Mouse (Mus musculus): ENCODE measurements around the gene Gstt1.
"Not testable (repeated sequence)": the region's sequence is repeated elsewhere in the genome, so short reads cannot be mapped to it uniquely, and the experiment has no call there.

The Gstt1 gene

DNA sequence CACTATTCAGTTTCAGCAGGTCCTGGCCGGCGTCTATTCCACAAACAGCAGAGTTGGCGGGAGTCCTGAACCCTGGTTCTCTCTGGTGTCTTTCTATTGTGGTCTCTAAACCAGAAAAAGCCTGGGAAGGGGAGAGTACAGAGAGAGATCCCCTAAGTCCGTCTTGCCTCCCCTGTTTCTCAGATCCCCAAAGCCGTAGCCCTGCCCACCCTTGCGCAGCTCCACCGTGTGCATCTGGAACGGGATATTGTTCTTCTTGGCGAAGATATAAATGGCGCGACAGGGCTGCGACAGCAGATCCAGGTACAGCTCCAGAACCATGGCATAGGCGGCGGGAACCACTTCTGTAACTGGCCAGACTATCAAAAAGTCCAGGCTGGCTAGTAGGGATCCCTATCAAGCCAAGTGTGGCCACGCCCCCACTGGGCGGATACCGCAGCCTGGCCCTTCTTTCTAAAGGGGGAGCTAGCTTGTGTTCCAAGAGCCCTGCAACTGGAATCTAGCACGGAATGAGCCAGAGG lies at the start of gene Gstt1:
Gstt1 (minus strand) TSS at position 409 of the 521 bp plus-strand sequence.
- no peak for DNase-seq (ENCODE audit: extremely low spot score)

DNA sequence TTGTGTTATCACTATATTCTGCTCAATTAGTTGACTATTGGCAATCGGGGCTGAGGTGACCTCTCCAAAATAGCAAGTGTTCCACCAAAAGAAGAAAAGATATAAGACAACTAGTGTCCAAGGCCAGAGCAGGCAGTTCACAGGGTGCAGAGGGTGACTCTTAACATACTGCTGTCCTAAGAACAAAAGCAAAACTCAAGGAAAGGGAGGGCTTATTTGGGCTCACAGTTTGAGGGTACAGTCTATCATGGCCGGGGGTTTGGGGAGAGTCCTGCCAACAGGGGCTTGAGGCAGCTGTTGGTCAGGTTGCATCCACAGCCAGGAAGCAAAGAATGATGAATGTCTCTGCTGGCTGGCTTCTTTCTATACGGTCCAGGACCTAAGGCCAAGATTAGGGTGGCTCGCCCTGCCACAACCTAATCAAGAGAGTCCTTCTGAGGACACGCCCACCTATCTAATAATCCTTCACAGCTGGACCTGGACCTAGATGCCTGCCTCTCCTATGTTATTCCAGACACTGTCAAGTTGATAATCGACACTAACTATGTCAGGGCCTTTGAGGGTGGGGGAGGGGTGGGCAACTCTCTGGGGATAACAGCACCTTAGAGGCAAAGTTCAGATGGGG lies 47.0 kb upstream of the Gstt1 start:
- DNase-seq (ENCODE audit: extremely low spot score), result no peak

DNA sequence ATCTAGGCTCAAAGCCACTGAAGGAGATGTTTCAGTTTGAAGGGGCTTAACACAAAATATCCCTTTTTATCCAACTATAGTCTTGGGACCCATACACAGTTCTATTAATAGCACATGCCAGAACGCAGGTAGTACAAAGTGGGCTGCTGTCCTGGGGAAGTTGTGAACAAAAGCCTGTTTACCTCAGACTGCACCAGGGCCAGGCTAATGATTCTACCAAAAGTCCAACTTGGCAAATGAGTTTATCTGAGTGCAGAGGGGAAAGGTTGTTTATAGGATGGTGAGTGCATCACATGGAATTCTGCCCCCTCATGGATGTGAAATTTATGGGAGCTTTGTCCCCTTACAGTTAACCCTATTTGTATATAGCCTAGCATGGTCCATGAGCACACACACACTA lies 46.4 kb upstream of the Gstt1 start:
- DNase-seq (ENCODE audit: extremely low spot score), result no peak

DNA sequence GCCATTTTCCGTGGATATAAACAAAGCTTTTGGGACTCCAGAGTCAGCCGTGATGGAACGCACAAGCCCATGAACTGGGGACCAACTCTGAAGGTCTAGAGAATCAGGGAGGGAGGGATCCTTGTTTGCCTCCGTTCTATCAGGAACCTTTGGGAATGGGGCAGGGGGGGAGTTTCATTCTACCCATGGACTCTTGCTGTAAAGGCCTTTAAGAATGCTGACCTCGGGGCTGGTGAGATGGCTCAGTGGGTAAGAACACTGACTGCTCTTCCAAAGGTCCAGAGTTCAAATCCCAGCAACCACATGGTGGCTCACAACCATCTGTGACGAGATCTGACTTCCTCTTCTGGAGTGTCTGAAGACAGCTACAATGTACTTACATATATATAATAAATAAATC lies 45.5 kb upstream of the Gstt1 start:
- DNase-seq (ENCODE audit: extremely low spot score), result not testable (repeated sequence)

DNA sequence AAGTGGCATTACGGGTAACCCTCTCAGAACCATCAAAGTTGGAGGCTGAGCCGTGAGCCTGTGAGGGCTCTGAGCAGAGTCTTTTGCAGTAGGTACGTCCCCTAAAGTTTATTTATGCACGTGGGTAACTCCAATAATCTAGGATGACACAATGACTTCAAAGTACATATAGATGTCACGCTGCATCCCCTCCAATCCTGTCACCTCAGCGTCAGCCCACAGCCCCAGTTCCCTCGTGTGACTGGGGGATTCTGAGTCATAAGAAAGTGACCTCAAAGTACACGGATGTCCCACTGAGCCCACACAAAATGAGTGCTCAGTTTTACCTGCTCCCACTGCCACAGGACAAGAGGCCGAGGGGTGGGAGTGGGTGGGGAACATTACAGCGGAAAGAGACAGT lies 40.7 kb upstream of the Gstt1 start:
- no peak for DNase-seq (ENCODE audit: extremely low spot score)

DNA sequence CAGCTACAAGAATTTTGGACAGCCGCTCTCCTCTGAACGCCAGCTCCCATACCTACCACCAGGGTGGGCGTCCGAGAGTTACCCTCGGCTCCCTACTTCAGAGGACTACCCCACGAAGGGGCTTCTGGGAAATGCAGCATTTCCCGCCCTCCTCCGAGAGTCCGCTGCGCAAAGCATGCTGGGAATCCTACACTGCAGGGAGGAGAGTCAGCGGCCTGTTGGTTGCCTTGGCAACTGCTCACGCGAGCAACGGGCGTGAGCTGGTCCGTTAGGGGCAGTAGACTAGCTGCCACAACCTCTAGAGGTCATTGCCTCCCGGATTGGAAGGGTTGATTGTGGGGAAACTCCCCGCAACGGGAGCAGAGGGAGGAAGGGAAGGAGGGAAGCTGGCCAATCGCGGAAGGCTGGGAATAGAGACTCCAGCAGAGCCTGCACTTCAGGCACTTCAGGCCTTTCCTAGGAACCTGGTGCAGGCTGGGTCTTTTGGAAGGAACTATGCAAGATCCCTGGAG lies 38.9 kb upstream of the Gstt1 start, which contains the start of gene Gstt2:
Gstt2 (minus strand) TSS at position 177 of the 512 bp plus-strand sequence.
- DNase-seq (ENCODE audit: extremely low spot score), result peak; percentile 96

DNA sequence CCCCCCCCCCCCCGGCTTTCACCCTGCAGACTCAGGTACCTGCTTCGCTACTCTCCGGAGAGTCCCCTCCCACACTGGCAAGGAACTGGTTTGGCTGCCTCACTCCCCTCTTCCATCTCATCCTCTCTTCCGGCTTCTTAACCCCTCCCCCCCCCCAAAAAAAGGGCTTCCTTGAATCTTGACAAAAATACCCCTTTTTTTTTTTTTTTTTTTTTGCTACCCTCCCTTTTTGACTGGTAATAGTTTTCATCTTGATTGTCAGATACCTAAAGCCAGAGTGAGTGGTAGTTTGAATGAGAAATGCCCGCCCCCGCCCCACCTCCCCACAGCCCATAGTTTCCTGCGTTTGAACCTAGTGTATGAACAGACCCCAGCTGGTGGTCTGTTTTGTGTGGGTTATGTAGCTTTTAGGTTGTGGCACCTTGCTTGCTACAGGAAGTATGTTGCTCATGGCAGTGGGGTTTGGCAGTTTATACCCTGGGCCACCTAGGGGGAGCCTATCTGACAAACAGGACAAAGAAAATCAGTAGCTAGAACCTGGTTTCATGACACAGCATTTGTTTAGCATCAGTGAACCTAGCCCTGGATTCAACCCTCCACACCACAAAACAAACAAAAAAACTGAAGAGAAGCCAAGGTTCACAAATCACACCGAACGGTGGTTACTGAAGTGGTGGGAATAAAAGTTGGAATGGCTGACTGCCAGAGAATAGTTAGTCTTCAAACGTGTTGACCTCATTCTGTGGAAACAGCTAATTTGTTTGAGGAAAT lies 37.6 kb upstream of the Gstt1 start:
- DNase-seq (ENCODE audit: extremely low spot score), result no peak

DNA sequence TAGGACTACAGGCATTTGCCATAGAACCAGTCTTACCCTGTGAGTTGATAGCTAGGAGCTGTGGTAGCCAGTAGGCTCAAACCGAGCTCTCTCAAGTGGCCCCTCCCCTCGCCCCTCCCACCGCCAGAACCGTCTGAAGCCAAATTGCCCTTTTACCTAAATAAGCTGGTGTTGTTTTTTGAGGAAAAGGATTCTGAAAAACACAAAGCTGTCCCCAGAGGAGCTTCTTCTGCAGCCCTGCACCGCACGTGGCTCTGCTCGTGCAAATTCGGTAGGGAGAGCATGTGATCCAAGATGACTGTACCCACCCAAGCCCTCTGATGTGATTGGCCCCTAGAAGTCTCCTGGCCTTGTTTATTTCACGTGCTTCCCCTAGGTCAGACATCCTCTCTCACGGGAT lies 36.9 kb upstream of the Gstt1 start:
- no peak for DNase-seq (ENCODE audit: extremely low spot score)

DNA sequence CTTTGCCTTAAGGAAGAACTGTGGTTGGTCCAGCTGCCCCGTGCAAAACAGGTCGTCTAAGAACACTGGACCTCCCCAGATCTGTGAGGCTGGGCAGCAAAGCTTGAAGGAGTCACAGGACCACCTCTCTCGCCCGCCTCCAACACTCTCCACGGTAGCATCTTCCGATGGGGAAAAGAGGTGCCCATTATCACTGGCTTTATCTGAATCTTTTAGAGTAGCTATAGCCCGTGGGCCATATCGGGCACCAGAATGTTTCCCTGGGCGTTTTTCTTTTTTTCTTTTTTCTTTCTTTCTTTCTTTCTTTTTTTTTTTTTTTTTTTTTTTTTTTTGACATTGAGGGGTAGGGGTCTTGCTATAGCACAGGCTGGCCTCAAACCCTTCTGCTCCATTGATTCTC lies 36.3 kb upstream of the Gstt1 start:
- no peak for DNase-seq (ENCODE audit: extremely low spot score)

DNA sequence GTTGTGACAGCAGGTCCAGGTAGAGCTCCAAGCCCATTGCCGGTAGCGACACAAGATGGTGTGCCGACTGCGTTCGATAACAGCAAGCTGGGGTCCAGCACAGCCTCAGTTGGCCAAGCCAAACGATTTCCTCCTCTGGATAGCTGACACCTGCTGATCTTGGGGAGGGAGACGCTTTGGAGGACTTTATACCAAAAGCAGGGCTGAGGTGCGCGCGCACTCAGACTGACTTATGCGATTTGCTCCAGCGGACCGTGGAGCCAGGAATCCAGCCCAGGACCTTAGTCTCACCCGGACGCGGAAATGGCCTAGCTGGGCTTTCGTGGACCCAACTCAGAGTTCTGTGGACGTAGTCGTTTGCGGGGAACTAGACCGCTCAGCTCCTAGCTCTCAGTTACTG lies 35.9 kb upstream of the Gstt1 start:
- DNase-seq (ENCODE audit: extremely low spot score), result no peak

DNA sequence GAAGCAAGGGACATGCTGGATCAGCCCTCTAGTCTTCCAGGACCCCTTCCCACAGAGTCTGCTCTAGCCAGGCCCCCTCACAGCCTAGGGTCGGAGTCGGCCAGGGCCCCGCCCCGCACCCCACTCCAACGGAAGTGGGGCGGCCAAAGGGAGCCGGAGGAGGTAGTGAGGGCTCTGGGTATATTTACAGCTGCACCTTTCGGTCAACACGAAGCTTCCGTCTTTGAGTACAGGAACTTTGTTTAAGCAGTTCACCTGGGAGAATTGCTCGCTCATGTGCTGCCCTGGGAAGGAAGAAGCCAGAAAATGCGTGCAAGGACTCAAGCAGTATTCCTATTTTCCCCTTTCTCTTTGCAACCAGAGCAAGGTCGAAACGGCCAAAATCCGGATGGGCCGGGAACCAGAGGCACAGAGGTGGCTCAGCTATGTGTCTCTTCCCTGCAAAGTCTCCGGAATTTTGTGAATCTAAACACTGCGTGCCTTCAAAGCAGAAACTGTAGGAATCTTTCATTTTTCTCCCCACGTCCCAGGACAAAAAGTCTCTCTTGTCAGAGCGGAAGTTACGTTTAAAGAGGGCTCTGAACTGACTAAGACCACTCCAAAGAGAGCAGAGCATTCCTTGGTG lies 35.2 kb upstream of the Gstt1 start:
- DNase-seq (ENCODE audit: extremely low spot score), result no peak

DNA sequence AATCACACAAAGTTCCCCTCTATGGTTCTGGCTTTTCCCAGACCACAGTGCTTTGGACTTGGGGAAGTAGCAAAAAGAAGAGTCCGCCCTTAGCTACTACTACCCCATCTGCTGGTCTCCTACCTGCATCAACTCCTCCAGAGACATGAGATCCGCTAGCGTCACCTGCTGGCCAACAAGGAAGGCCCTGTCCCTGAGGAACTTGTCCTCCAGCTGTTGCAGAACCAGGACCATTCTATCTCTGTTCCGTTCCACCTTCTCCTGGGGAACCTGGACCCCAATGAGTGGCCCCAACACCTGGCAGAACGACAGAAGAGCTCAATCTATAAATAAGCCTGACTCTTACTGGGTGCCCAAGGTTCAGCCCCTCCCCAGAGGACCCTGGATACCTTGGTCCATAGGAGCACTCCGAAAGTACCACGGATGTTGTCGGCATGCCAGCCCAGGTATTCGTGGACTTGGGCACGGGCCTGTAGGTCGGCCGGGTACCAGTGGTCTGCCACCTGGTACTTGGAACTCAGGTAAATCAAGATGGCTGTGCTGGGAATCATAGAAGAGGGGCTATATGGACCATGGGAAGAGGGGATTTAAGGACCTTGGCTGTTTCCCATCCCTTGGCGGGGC lies 34.0 kb upstream of the Gstt1 start:
- DNase-seq (ENCODE audit: extremely low spot score), result no peak

DNA sequence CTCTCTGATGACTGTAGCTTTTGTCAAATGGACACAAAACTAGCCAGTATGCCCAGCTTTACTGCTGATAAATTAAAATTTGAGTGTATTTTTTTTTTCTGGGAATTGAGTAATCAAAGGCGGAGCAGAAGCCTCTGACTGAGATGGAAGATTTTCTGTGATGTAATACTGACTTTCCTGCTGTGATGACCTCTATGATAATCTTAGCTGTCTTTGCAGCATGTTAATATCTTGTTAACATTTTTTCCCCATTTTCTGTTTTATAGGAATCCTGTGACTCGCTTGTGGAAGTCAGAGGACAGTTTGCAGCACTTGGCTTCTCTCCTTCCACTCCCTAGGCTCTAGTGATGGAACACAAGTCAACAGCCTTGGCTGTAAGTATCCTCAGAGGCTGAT lies 31.9 kb upstream of the Gstt1 start:
- DNase-seq (ENCODE audit: extremely low spot score), result no peak

DNA sequence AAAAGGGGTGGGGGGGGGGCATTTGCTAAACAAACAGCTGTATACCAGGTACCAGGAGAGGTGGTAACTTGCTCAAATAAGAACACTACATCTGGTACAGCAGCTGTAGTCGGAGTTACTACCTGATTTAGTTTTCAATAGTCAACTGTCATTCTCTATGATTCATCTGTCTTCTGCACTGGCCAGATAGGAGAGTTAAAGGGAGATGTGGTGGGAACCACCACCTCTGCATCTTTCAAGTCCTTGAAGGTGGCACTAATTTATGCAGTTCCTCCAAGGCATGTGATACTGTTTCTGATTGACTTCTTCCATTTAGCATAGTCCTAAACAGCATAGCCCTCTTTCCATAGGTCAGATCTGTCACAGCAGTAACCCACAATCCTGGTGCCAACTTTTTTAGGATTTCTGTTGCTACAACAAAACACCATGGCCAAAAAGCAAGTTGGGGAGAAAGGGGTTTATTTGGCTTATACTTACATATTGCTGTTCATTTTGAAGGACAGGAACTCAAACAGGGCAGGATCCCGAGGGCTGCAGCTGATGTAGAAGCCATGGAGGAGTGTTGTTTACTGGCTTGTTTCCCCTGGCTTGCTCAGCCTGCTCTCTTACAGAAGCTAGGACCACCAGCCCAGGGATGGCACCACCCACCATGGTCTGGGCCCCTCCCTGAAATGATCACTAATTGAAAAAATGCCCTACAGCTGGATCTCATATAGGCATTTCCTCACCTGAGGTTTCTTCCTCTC lies 31.3 kb upstream of the Gstt1 start:
- DNase-seq (ENCODE audit: extremely low spot score), result no peak

DNA sequence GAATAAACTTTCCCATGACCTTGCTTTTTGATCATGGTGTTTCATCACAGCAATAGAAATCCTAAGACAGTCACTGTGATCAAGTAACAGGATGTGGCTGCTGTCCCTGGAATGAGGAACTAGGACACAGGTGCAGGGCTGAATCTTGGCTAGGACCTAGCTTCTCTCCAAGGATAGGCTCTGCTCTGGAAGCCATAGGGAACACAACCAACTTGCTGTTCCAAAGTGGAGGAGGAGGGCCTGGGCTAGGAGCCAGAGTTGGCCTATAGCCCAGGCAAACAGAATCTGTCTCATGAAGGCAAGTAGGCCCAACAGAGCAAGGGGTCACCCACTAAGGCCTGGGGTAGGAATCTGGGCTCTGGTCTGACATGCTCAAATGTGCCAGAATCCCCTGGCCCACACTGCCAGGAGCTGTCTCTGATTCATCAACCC lies 30.1 kb upstream of the Gstt1 start:
- no peak for DNase-seq (ENCODE audit: extremely low spot score)

DNA sequence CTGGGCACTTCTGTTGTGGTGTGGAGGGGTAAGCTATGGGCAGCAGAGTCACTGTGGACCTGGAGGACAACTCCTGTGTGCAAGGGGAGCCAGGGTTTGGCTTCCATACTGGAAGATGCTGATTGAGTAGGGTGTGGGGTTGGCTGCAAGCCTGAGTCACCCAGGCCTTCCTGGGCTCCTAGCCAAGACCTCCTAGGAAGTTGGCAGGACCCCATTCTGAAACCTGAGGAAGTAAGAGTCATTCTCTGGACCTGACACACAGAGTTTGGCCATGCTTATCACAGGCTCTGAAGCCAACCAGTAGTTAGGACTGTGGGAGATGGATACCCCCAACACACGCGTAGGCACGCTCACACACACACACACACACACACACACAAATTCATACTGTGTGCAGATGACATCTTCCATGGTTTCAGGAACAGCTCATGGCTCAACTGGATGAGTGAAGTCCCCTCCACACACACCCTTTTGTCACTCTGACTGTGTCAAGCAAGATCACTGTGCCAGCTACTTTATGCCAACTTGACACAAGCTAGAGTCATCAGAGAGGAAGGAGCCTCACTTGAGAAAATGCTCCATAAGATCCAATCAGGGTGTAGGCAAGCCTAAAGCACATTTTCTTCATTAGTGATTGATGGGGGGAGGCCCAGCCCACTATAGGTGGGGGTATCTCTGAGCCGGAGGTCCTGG lies 29.4 kb upstream of the Gstt1 start:
- DNase-seq (ENCODE audit: extremely low spot score), result no peak

DNA sequence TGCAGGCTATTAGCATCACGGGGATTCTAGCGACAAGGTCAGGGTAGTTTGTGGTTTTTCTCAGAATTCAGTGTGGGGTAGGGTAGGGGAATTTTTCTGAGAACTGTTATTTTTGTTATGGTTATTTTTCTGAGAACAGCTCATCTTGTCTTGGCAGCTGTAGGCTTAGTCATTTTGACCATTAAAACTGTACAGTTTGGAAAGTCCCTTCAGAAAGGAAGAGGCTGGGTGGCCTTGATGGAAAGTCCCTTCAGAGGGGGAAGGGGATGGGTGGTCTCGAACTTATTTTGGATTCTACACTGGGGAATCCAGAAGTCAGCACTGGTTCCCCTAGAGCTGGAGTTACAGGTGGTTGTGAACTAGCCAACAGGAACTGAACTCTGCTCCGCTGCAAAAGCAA lies 26.1 kb upstream of the Gstt1 start:
- DNase-seq (ENCODE audit: extremely low spot score), result no peak

DNA sequence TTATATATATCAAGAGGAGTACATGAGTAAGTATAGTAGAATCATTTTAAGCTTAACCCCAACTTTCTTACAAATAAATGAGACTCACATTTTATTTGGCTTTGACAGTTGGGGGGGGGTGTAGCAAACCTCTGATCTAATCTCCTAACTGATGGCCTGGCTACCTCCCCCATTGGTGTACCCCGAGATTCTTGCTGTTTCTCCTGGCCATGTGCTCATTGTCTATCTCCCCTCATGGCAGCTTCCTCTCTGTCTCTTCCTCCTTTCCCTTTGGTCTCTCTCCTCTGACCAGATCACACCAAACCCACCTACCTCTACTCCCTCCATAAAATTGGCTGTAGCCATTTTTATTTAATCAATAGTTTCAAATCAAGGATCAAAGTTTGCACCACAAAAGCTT lies 25.4 kb upstream of the Gstt1 start:
- DNase-seq (ENCODE audit: extremely low spot score), result no peak

DNA sequence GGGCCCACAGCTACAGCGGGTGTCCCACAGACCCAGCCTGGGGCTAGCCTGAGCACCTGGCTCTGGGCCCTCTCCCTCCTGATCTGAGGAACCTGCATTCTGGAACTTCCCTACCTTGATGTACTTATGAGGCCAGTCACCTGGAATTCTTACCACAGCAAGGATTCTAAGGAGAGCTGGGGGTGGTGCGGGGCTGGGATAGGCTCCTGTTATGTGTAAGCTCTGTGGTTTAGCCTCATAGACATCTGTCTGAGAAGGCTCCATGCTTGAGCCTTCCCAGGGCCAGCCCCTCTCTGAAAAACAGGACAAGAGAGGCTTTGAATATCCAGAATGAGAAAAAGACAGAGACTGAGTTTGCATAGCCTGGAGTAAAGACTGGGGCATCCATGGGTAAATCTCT lies 24.1 kb upstream of the Gstt1 start, which contains the start of gene Gstt4:
Gstt4 (minus strand) TSS at position 101 of the 400 bp plus-strand sequence.
- DNase-seq (ENCODE audit: extremely low spot score), result no peak

DNA sequence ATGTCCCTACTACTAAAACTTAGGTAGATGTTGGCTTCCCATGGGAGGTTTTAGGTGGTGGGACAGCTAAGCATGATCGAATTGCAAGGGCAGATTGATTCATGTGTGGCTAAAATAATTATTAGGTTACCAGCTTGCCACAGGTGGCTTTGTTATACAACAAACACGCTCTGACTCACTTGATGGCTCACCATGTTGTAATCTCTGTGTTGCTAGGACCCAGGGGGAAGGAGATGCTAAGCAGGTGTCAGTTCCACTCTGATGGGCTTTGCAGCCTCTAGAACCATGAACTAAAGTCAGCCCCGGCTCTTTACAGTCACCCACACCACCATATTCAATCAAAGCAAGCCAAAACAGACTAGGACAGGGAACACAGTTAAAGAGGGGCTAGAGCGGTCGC lies 21.5 kb upstream of the Gstt1 start:
- DNase-seq (ENCODE audit: extremely low spot score), result no peak

DNA sequence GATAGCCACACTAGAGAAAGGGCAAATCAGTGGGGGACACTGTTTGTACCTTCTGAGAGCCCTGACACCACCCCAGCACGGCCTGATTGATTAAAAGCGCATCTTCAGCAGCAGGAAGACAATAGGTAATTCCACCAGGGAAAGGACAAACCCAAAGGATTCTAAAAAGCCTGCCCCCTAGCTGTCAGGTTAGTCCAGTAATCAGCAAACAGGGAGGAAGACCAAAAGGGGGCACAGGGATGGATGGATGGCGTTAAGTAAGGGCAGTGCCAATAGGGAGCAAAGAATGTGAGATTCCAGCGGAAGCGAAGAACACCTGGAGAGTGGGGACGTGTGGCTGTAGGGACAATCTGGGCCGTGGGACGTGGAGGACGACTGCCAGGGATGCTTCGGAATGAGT lies 20.3 kb upstream of the Gstt1 start:
- no peak for DNase-seq (ENCODE audit: extremely low spot score)

All from embryo, embryonic 9.5 days (tissue).